Mouse (Mus musculus): ENCODE data around the gene Gm11361. TPM values are rescaled to one million over a fixed set of nuclear protein-coding genes. Genes with fewer than 3 reads are reported as not detected.

Gm11361 gene
- polyA plus RNA-seq, 1 experiment from 2014 or later, result 2.4 TPM

Other genes with a start within 250 kb of the Gm11361 start
- not detected in 2 replicates for gene Prl4a1, start 241.3 kb upstream of the Gm11361 start, polyA plus RNA-seq (2014; fragmentation: Nextera tagmentation; extraction: Ambion mirVana)
- not detected in 2 replicates for gene Prl5a1, start 115.0 kb upstream of the Gm11361 start, polyA plus RNA-seq (2014; fragmentation: Nextera tagmentation; extraction: Ambion mirVana)